Mouse (Mus musculus) layer of hippocampus, adult 9-11 months (tissue): ENCODE data around the gene Gm960.
A peak's percentile ranks its signal among the peaks of the same experiment; 100 is the strongest.

Source experiments
- DNase-seq: peaks from one replicate; pipeline ENCODE4 v3.0.0; 2022

Gene Gm960

DNA sequence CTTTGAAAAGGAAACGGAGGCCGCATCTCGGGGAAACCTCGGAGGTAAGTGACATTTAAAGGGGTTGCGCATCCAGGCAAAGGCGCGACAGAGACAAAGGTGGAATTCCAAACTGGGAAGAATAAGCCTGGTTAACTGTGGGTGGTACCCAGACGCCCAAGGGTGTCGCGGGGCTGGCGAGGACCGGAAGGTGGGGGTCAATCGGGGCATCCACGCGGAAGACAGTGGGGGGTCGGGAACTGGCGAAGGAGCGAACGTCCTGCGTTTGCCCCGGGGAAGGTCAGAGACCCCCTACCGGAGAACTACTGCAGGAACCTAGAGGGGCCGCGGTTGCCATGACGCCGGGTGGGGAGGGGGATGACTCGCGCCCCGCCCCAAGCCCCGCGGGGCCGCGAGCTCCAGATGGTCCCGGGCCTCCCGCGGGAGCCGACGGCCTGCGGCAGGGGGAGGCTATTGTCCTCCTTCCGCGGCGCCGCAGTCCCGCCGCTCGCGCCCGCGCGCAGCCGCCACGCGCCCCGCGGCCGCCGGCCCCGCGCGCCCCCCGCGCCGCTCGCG lies 13.2 kb upstream of the Gm960 start:
- no peak for DNase-seq

DNA sequence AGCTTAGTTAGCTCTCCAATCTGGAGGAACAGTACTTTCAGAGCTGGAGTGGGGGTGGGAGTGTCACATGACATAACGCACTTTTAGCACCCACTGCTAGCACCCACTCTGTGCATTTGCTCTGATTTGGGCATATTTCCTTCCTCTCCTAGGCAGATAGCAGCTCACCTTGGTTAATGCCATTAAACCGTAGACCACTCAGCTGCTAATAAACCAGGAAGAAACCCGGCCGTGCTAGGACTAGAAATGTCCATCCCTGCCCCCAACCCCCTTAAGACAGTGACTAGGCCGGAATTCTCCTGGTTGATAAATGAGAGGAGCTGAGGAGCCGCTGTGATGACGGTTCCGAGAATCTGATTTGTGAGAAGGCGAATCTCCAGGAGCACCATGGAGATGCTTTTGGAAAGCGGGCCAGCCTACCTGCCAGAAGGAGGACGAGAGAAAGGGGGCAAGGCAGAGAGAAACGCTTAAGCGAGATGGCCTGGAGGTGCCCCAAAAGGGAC lies 12.7 kb upstream of the Gm960 start, which contains the start of gene Sptbn2:
TSS of gene Sptbn2 (plus strand) at position 70 of the 503 bp plus-strand sequence.
- DNase-seq: peak; percentile 91

DNA sequence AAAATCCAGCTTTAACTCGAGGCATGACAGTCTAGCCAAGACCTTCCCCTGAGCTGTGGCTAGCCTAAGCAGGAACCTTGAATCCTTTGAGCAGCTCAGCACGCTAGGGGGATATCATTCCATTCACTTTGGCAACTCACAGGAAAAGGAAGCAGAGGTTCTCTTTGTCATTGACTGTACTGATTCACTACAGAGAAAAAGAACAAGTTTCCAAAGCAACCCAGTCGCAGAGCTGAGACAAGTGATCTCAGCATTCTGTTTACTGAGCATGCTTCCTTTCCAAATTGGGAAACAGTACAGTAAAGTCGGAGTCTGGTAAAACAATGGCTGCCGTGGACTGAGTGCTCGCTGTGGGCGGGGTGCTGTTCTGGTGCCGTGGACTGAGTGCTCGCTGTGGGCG lies 10.3 kb upstream of the Gm960 start:
- no peak for DNase-seq

DNA sequence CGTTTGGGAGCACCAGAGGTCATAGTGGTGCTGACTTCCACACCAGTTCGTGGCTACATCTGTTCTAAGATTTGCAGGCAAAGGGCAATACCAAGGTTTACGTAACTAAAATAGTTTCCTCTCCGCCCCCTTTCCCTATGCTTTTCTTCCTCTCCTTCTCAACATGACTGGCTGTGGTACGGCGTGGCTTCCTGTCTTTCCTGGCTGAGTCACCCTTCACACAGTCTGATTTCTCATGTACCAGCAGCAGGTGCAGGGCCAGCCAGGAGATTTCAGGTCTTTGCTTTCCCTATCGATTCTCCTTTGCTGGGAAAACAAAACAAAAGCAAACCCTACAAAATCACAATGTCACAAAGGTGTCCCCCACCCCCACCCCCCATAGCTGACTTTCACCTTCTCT lies 2.8 kb upstream of the Gm960 start:
- DNase-seq: no peak

DNA sequence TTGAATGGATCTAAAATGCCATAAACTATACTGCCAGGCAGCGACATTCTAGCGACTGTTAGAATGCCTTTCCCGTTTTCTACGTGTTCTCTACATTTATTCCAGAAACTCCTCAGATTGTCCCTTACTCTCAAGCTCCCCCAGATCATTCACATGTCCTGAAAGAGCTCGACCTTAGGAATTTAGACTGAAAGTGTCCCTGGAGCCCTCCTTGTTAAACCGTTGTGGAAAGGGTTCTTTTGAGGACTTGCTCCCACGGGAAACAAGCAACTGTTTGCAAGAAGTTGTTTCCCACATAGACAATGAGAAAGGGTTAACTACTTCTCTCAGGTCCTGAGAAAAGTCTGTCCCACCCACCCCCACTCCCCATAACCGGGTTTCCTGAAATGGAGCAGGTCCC lies 2.2 kb upstream of the Gm960 start:
- DNase-seq: no peak

DNA sequence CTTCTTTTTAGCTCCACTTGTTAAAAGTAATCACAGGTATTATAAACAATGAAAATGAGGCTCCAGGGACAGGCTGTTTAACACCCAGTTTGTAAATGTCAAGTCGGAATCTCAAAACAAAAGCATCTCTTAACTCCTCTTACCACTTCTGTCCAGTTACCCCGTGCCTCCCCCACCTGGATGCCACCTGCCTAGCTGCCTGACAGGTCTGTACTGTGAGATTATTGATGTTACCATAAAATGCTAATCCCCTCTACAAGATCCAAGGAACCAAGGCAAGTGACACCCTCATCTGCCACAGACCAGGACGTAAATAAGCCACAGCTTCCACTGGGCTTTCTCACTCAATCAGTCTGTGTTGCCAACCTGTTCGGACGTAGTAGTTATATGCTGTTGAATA lies 1.4 kb upstream of the Gm960 start:
- DNase-seq: no peak

DNA sequence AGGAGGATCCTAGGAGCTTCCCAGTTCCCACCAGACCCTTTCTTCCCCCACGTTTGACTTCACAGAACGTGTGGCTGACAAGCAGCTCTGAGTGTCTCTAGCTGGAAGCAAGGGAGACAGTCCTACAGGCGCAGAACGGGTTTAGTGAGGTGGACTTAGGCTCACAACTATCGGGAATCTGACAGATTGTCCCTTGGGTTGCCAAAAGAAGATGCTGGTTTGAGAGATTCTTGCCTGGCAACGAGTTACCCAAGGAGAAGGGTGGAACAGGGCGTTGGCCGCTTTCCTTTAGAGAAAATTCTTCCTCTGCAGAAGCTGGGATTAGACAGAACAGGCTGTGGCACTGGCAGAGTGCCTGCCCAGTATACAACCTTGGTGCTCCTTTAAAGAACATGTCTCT lies 388 bp upstream of the Gm960 start:
- no peak for DNase-seq

DNA sequence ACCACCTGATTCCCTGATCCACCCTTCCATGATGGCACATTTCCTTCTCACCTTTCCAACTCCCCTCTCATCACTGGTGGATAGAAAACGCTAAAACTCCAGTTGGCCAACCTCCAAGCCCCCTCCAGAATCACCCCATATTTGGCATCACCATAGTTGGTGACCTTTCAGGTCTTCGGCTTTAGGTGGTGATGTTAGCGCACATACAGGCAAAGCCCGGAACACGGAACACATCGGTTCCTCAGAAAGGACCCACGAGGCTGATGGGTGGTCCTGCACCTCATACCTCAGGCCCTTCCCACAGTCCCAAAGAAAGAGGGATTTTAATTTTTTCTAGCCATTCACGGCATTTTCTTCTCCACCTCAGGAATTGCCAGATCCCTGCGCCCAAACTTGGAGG lies 747 bp downstream of the Gm960 start:
- DNase-seq: no peak

DNA sequence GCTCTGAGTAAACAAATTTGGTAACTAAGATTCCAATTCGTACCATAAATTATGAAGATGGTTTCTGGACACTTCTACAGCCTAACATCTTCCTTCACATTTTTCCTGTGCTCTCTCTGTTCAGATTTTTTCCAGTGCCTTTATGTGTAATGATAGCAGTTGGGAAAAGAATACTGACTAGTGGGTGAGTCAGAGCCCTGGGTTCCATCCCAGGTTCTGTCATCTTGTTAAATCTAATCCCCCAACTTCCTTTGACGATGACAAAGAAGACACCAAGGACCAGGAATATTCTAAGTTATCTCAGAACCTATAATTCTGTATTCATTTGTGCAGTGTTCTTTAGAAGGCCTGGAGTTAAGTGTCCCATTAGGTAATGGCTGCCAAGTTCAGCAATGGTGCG lies 1.3 kb downstream of the Gm960 start:
- DNase-seq: no peak

DNA sequence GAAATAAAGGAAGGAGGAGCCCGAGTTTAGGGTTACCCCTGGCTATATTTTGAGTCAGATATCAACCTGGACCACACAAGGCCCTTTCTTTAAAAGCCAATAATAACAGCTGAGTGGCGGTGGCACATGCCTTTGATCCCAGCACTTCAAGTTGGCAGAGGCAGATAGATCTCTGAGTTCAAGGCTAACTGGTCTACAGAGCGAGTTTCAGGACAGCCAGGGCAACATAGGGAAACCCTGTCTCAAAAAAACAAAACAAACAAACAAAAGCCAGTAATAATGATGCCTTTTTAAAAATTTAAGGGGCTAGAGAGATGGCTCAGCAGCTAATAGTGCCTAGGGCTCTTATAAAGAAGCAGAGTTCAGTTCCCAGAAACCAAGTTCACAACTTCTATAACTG lies 4.1 kb downstream of the Gm960 start:
- no peak for DNase-seq

DNA sequence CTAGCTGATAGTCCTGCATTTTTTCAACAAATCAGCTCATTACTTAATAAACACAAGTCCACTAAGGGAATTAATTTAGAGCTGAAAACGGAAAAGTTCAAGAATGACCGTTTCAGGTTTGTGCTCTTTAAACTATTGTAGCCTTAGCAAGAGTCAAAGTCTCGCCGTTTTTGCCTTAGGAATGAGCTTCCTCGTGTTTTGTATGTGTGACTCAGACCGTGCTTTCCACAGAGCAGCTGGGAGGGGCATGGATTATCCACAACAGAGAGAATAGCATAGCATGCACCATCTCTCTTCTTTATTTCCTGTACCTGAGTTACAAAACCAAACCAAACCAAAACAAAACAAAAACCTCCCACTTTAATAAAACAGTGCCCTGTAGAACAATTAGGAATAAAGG lies 26.1 kb downstream of the Gm960 start:
- no peak for DNase-seq

DNA sequence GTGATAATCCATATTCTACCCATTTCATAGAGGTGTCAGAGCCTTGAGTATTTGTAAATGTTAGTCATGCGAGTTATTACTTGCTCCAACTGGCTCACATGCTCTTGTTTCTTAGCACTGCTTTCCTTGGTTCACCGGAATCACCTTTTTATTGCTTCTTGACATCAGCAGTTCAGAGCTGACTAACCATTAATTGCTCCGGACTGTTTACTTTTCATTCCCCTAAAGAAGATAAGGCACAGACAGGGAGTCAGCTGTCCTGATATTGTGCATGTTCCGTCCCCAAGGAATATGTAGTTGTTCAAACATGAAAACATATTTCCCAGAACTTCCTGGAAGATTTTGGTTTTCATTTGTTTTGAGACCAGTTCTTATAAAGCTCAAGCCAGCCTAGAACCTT lies 27.7 kb downstream of the Gm960 start:
- DNase-seq: no peak

DNA sequence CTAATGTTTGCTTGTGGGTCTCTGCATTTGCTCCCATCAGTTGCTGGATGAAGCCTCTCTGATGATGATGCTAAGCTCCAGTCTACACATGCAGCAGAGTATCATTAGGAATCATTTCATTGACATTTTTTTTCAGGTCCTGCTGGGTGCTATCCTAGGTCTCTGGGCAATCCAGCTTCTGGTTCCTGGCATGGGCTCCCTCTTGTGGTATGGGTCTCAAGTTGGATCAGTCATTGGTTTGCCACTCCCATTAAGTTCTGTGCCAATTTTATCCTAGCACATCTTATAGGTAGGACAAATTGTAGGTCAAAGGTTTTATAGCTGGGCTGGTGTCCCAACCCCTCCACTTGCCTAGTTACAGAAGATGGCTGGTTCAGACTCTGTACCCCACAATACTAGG lies 31.7 kb downstream of the Gm960 start:
- DNase-seq: no peak

DNA sequence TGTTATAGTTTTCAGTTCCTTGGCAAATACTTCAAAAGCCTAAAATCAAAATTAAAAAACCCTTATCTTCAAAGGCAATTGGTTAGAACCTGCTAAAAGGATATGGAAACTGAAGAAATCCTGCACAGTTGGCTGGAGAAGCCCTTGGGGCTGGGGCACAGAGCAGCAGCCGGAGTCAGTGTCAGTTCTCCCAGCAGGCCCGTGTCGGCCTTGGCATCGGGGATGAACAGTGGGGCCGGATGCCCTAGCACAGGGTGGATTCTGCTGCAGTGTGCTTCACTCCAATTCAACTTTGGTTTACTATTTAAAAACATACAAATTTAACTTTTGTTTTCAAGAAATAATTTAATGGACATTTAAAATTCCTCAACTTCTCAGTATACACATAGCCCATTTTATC lies 40.3 kb downstream of the Gm960 start:
- no peak for DNase-seq

DNA sequence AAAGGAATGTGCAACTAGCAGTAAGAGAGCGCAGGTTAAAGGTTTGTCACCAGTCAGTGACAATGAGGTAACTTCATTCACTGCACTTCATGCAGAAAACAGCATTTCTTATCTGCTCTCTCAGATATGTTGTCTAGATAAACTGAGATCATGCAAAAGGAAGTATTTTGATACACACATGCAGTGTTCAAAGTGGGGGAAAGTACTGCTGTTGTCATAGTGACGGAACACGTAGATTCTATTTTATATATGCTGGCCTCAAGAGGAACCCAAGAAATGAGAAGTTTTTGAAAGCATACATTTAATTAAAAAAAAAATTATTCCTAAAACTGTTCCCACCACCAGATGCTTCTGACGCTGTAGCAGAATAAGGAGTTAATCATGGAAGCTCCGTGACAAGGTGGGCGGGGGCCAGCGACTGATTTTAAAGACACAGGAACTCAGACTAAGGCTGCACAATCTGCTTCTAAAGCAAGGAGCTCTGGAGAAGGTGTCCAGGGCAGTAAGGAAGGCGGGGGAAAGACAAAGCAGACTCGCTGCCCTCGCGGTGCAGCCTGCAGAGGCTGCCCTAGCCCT lies 51.5 kb downstream of the Gm960 start:
- DNase-seq: peak; percentile 63

DNA sequence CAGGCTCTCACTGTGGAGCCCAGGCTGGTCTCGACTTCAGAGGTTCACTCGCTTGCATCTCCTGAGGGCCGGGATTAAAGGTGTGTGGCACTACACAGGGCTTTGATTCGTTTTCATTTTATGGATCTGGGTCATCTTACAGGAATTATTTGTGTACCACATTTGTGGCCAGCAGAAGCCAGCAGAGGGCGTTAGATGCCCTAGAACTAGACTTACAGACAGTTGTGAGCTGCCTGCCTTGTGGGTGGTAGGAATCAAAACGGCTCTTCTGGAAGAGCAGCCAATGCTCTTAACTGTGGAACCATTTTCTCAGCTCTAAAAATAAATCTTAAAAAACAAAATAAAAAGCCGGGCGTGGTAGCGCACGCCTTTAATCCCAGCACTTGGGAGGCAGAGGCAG lies 54.2 kb downstream of the Gm960 start:
- DNase-seq: peak; percentile 85

DNA sequence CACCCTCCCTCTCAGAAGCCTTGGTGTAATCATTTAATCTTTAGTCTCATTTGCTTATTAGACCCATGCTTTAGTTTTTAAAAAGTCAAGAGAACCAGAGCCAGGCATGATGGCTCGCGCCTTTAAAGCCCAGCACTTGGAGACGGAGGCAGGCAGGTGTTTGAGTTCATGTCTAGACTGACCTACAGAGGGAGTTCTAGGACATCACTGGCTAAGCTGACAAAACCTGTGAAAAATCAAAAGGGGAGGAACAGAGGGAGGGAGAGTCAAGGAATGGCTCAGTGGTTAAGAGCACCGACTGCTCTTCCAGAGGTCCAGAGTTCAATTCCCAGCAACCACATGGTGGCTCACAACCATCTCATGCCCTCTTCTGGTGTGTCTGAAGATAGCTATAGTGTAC lies 62.5 kb downstream of the Gm960 start:
- DNase-seq: no peak

DNA sequence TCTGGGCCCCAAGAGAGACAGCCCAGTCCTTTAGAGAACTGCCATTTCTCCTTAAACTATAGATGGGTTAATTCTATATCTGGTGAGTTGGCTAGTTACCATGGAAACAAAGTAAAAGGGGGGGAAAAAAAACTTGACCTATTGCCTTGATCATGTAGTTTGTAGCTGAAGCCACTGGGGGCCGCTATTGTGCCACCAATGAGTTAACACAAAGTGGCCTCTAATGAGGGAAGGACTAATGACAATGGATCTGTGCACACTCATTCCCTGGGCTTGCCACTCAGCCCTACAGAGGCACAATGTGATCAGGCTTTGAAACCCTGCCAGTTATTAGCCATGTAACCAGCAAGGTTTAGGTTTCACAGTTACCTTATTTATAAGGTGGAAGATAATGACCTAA lies 69.6 kb downstream of the Gm960 start:
- no peak for DNase-seq

DNA sequence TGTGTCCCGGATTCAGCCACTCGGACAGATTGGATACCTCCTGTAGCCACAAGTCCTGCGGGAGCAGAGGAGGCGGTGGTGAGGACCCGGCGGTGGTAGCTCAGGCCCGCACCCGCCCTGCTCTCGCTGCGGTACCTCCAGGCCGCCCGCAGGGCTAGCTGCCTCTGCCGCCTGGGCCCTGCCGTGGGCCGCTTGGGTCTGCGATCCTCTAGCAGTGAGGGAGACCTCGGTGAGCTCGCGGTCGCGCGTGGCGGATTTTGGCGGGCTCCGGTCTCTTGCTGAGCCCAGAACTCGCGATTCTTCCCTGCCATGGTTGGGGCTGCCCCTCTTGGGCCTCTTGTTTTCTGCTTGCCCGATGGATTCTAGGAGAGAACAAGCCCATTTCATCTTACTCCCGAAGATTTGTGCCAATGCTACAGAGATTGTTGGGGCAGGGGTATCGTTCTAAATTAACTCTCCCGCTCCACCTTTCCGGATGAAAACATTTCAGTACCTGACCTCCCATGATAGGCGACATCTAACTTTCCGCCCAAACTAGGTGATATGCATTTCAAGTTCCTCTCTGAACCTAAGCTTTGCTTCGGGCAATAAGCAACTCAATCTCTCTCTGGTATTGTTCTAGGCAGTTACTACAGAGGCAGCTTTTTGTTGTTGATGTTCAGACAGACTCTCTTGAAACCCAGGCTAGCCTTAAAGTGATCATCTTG lies 72.5 kb downstream of the Gm960 start:
- no peak for DNase-seq

DNA sequence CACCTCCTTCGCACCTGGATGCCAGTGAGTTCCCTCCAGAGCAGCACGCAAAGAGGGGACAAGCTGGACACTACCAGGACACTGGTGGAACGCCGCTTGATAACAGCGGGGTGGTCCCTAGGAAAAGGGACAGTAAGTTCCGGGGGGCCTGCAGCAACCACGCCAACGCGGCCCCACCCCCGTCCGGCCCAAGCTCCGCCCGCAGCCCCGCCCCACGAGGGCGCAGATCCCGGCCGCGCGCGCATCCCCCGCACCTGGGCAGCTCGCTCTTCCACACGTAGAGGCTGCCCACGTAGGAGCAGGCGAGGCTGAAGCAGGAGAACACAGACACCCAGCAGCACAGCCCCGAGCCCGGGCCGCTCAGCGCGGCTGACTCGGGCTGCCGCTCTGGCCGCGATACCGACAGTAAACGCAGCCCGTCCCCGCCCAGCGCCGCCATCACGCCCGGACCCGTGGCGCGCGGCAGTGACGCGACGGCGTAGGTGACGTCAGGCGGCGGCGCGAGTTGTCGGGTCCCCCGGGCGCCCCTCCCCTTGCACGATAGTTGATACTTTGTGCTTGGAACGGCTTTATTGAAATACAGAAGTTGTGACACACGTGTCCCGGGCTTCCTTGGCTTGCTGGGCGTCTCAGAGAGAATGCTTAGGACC lies 73.2 kb downstream of the Gm960 start, which contains the start of gene Rce1:
TSS of gene Rce1 (minus strand) at position 463 of the 650 bp plus-strand sequence.
- peak; percentile 83 for DNase-seq

DNA sequence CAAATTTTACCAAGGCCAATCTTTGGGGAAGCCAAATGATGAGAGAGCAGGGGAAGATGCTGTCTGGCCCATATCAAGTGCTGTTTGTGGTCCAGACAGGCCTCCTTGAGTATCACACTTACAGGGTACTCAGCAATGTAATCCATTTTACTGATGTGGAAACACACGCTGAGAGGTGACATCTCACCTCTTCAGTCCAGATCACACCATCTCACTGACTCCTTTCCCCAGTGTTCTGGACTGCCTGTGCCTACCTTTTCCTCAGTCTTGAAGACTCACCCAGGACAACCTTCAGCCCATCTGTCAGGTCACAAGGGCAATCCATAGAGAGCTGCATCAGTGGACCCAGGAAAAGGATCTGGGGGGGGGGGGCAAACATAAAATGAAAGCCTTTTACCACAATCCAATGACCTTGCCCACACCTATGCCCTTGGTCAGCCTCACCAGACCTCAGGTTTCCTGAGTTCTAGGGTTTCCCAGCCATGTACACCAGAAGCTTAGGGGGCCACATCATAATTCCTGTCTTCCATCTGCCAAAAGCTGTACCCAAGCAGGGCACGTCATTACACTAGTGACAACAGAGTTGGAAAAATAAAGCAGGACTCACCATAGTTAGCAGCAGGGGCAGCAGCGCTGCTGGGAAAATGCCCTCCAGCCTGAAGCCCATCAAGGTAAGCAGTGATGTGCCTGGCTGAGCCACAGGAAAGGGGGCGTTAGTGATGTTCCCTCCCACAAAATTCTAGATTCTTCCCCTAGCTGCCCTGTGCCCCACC lies 73.9 kb downstream of the Gm960 start:
- no peak for DNase-seq

DNA sequence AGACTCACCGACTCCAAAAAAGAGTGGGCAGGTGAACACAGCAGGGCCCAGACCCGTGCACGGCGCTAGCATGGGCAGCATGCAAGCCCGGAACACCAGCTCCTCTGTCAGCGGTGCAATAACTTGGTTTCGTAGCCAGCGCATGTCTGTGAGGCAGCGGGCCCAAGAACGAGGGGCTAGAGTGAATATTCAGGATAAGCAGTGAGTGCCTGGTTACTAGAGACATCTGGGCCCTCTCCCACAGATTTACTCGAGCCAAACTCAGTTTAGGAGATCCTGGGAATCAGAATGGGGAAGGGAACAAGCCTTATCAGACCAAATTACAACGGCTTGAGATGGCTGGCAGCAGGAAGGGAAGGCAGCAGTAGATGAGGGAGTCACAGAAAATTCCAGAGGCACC lies 74.5 kb downstream of the Gm960 start:
- DNase-seq: no peak

DNA sequence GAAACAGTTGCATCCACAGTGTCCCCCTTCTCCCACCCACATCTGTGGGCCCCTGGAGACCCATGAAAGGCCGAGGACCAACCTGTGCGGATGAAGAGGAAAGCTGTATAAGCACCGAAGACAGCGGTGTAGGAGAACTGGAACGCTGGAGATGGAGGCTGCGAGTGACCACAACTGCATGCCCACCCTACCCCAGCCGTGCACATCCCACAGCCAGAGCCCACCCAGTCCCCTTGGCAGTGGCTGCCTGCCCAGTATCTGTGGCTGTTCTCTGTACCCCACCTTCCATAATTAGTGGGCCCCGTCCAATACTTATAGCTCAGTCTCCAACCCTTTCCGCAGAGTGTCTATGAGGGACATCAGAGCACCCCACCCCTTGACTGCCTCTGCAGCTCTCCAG lies 75.0 kb downstream of the Gm960 start:
- no peak for DNase-seq
